Mouse (Mus musculus) intestine, postnatal 0 days (tissue): ENCODE measurements around the gene Dtwd1. TPM values are rescaled to one million over a fixed set of nuclear protein-coding genes. Genes with fewer than 3 reads are reported as not detected.
"Not testable (repeated sequence)": the region's sequence is repeated elsewhere in the genome, so short reads cannot be mapped to it uniquely, and the experiment has no call there.

Experiments used
- ATAC-seq: fragments of 200-750 bp; cut with Nextera tagmentation; 2 replicates; pipeline ENCODE4 v1.8.0; 2017; ENCODE audit warnings: mild to moderate bottlenecking, moderate TSS enrichment, moderate library complexity
- H3K27ac ChIP-seq: fragments of 300-500 bp; sonication (generic); 2 replicates; pipeline ENCODE4 v1.5.1; 2014; ENCODE audit warnings: mild to moderate bottlenecking, low read depth, low read length, moderate library complexity
- H3K27me3 ChIP-seq: fragments of 300-500 bp; sonication (generic); replicated peaks from 2 replicates; pipeline ENCODE4 v1.6.1; 2014; ENCODE audit warnings: low read length, mixed read lengths; ENCODE audit not compliant: control insufficient read depth, insufficient read depth
- H3K36me3 ChIP-seq: fragments of 300-500 bp; sonication (generic); 2 replicates; pipeline ENCODE4 v1.6.1; 2014; ENCODE audit warnings: mild to moderate bottlenecking, moderate library complexity; ENCODE audit not compliant: control insufficient read depth, insufficient read depth
- H3K4me1 ChIP-seq: fragments of 300-500 bp; sonication (generic); replicated peaks from 2 replicates; pipeline ENCODE4 v1.6.1; 2014; ENCODE audit warnings: antibody characterized with exemption, low read length, mixed read lengths; ENCODE audit not compliant: control insufficient read depth, insufficient read depth
- H3K4me2 ChIP-seq: fragments of 300-500 bp; sonication (generic); replicated peaks from 2 replicates; pipeline ENCODE4 v1.6.1; 2014; ENCODE audit warnings: low read depth, mild to moderate bottlenecking, moderate library complexity
- H3K4me3 ChIP-seq: fragments of 300-500 bp; sonication (generic); 2 replicates; pipeline ENCODE4 v1.5.1; 2014; ENCODE audit warnings: low read depth, low read length
- H3K9ac ChIP-seq: fragments of 300-500 bp; sonication (generic); 2 replicates; pipeline ENCODE4 v1.6.1; 2014; ENCODE audit warnings: mild to moderate bottlenecking, low read depth, low read length
- H3K9me3 ChIP-seq: fragments of 300-500 bp; sonication (generic); 2 replicates; pipeline ENCODE4 v1.6.1; 2016; ENCODE audit warnings: mixed run types; ENCODE audit not compliant: control insufficient read depth
- CTCF ChIP-seq: sonication (generic); IDR thresholded peaks from 2 replicates; pipeline ENCODE4 v1.5.1; 2016; ENCODE audit warnings: low read depth, mild to moderate bottlenecking, control low read depth, antibody characterized with exemption, moderate library complexity
- WGBS: fragments of 180-500 bp; shearing (Covaris S2); extraction: QIAGEN DNeasy Blood & Tissue Kit; methylation state at CpG from one replicate; pipeline ENCODE4 v1.1.7; 2014; 5-methylcytosine and 5-hydroxymethylcytosine counted together
- polyA plus RNA-seq: library from polyadenylated mRNA; unstranded; fragments of >200 nt; fragmentation: Nextera tagmentation; extraction: Ambion mirVana; gene quantifications from 2 replicates; pipeline ENCODE4 v1.2.1, GENCODE M21; 2015

Dtwd1 gene
- polyA plus RNA-seq, 1 experiment from 2014 or later = 12.5 TPM

DNA sequence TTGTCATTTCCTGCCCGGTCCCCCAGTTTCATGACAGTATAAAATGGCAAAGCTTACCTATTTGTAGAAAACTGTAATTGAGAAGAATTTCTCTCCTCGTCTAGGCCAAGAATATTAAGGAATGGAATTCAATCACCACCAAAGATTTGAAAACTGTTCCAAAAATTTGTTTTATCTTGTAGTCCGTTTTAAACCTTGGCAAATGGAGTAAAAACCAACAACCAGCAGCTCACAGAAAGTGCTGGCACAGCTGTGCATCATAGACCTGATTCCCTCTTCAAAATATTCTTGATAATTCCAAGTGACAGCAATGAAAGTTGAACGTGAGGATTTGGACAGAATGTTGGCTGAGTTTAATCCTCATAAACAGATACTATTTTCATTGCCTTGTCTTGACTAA lies 39.4 kb downstream of the Dtwd1 start:
- WGBS = 70% methylated on average over 4 of the region's 4 CpGs
- Histone ChIP-seq H3K4me3 (no peak overlapping the region), H3K4me2 (no peak overlapping the region), H3K27ac (no peak overlapping the region), H3K9ac (no peak overlapping the region), H3K4me1 (no peaks in the 10 kb centered on the region), H3K36me3 (no peaks in the 10 kb centered on the region), H3K27me3 (no peaks in the 10 kb centered on the region), H3K9me3 (no peaks in the 10 kb centered on the region)
- ATAC-seq = no peak
- no peak for TF ChIP-seq CTCF

DNA sequence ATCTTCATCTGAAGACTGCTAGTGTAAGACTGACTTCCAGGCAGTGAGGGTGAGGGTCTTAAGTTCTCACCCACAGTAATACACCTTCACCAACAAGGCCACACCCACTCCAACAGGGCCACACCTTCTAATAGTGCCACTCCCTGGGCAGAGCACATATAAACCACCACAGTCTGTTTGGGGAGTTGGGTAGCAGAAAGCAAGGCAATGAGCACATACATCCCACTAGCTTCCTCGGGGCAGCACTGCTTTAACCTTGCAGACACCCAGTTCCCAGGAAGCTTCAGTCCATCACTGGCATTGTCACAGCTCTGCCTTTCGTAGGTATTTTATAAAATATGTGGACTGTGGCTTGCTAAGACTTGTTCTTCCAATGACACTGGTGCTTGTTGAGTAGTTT lies 40.2 kb downstream of the Dtwd1 start:
- Histone ChIP-seq H3K4me1 (no peaks in the 10 kb centered on the region), H3K9me3 (no peaks in the 10 kb centered on the region), H3K36me3 (no peaks in the 10 kb centered on the region), H3K4me3 (no peak overlapping the region), H3K4me2 (no peak overlapping the region), H3K27me3 (no peaks in the 10 kb centered on the region), H3K27ac (no peak overlapping the region), H3K9ac (no peak overlapping the region)
- ATAC-seq = no peak
- no peak for TF ChIP-seq CTCF
- 83% methylated on average over 2 of the region's 2 CpGs for WGBS

- no peak overlapping the region for H3K4me3 ChIP-seq
- ATAC-seq = no peak
- H3K9me3 ChIP-seq = no peaks in the 10 kb centered on the region
- H3K36me3 ChIP-seq = no peaks in the 10 kb centered on the region
- 73% methylated on average over 12 of the region's 12 CpGs for WGBS
- H3K4me1 ChIP-seq = no peaks in the 10 kb centered on the region
- no peak overlapping the region for H3K27ac ChIP-seq
- H3K9ac ChIP-seq = no peak overlapping the region
- no peak overlapping the region for H3K4me2 ChIP-seq
- no peaks in the 10 kb centered on the region for H3K27me3 ChIP-seq
- TF ChIP-seq CTCF = no peak
Observed at GRCm38 (mm10) chr2:126195631-126196356, 43.9 kb downstream of the Dtwd1 start.

- Histone ChIP-seq H3K9ac (no peak overlapping the region), H3K27ac (no peak overlapping the region), H3K27me3 (no peaks in the 10 kb centered on the region), H3K4me1 (no peaks in the 10 kb centered on the region), H3K4me2 (no peak overlapping the region), H3K4me3 (no peak overlapping the region), H3K9me3 (no peaks in the 10 kb centered on the region), H3K36me3 (no peaks in the 10 kb centered on the region)
- no peak for TF ChIP-seq CTCF
- 75% methylated on average over 3 of the region's 3 CpGs for WGBS
- ATAC-seq = no peak
Observed at GRCm38 (mm10) chr2:126198971-126199370, 47.0 kb downstream of the Dtwd1 start.

DNA sequence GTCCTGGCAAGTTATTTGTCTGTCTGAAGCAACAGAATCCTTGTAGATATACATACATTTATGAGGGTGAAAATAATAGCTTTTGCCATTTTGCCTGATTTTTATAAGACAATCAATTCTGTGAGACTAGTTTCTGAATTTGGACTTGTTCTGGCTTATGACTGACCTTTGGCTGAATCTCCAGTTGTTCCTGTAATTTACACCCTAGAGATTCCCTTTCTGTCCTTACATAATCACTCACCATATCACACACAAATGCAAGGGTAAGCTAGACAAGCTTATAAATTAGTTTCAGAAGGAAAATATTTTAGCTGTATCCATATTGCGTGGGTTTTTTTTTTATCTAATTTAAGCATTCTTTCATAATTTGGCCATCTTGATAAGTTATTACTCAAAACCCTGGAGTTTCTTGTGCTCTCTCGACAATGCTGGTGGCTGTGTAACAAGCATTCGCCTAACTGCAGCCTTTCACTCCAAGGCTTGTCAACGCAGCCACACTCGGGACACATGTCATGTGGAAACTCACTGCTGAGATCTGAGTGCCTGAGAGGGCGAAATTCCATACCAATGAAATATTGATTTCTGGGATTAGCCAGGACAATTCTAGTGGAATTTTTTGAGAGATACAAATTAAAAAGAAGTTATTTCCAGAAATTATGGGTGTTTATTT lies 59.2 kb downstream of the Dtwd1 start:
- WGBS = 84% methylated on average over 6 of the region's 6 CpGs
- no peak overlapping the region for H3K9ac ChIP-seq
- no peak overlapping the region for H3K4me3 ChIP-seq
- no peak overlapping the region for H3K27ac ChIP-seq
- no peak for TF ChIP-seq CTCF
- no peak overlapping the region for H3K4me2 ChIP-seq
- no peak for ATAC-seq
- no peaks in the 10 kb centered on the region for H3K4me1 ChIP-seq
- H3K36me3 ChIP-seq = no peaks in the 10 kb centered on the region
- H3K9me3 ChIP-seq = no peaks in the 10 kb centered on the region
- no peaks in the 10 kb centered on the region for H3K27me3 ChIP-seq

DNA sequence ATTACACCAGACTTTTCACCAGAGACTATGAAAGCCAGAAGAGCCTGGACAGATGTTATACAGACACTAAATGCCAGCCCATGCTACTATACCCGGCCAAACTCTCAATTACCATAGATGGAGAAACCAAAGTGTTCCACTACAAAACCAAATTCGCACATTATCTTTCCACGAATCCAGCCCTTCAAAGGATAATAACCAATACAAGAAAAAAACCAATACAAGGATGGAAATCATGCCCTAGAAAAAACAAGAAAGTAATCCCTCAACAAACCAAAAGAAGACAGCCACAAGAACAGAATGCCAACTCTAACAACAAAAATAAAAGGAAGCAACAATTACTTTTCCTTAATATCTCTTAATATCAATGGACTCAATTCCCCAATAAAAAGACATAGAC lies 62.9 kb downstream of the Dtwd1 start, which contains the start of gene Gm17555:
Gene Gm17555 (plus strand): TSS at position 301 of the 400 bp plus-strand sequence.
- not testable (repeated sequence) for H3K9me3 ChIP-seq, H3K27me3 ChIP-seq, H3K27ac ChIP-seq, H3K4me2 ChIP-seq, H3K36me3 ChIP-seq, ATAC-seq, H3K4me1 ChIP-seq, H3K9ac ChIP-seq, H3K4me3 ChIP-seq
- WGBS = 91% methylated on average over 3 of the region's 3 CpGs

Other genes with a start within 250 kb of the Dtwd1 start
- gene Fgf7, start 117.5 kb upstream of the Dtwd1 start, polyA plus RNA-seq = 0.95 TPM in 2 replicates
- not detected in 2 replicates for gene Fam227b, start 137 bp upstream of the Dtwd1 start, polyA plus RNA-seq
- gene Gm17555, start 63.0 kb downstream of the Dtwd1 start, polyA plus RNA-seq = not detected in 2 replicates